Mouse (Mus musculus) small intestine, adult 2 months (tissue): ENCODE results near the gene Fxyd5. TPM values are rescaled to one million over a fixed set of nuclear protein-coding genes. Genes with fewer than 3 reads are reported as not detected.

Experiments
- H3K27ac ChIP-seq: fragments of 200-500 bp; 2 replicates; pipeline ENCODE4 v1.5.1; 2012; ENCODE audit warnings: low read depth, low read length, control low read depth, inconsistent platforms; ENCODE audit not compliant: insufficient read depth
- H3K27me3 ChIP-seq: fragments of 200-500 bp; 2 replicates; pipeline ENCODE4 v1.6.1; 2012; ENCODE audit warnings: mild to moderate bottlenecking, moderate library complexity, low read length, inconsistent platforms; ENCODE audit not compliant: control insufficient read depth, insufficient read depth
- H3K36me3 ChIP-seq: fragments of 200-500 bp; 2 replicates; pipeline ENCODE4 v1.6.1; 2012; ENCODE audit warnings: mild to moderate bottlenecking, low read length, control low read depth, inconsistent platforms; ENCODE audit not compliant: control insufficient read depth, insufficient read depth
- H3K4me1 ChIP-seq: fragments of 200-500 bp; 2 replicates; pipeline ENCODE4 v1.6.1; 2012; ENCODE audit warnings: low read length, inconsistent platforms, mixed read lengths; ENCODE audit not compliant: control insufficient read depth, insufficient read depth, insufficient read length
- H3K4me3 ChIP-seq: fragments of 200-500 bp; 2 replicates; pipeline ENCODE4 v1.5.1; 2012; ENCODE audit warnings: low read depth, mild to moderate bottlenecking, control low read depth, inconsistent platforms, low read length, moderate library complexity
- CTCF ChIP-seq: fragments of 200-500 bp; IDR thresholded peaks from 2 replicates; pipeline ENCODE4 v1.5.1; 2012; ENCODE audit warnings: low read depth, mild to moderate bottlenecking, control low read depth, inconsistent platforms, low read length, moderate library complexity, mixed read lengths; ENCODE audit not compliant: insufficient replicate concordance, insufficient read length; ENCODE audit errors: extremely low read depth
- POLR2A ChIP-seq: fragments of 200-500 bp; IDR thresholded peaks from 2 replicates; pipeline ENCODE4 v1.6.1; 2012; ENCODE audit warnings: low read depth, mild to moderate bottlenecking, control low read depth, inconsistent platforms, low read length, moderate library complexity
- WGBS: fragments of 180-500 bp; shearing (Covaris S2); methylation state at CpG from one replicate; pipeline ENCODE4 v1.1.7; 2018; 5-methylcytosine and 5-hydroxymethylcytosine counted together
- polyA plus RNA-seq: library from polyadenylated mRNA; depleted of rRNA; stranded (reverse); fragments of >200 nt; gene quantifications from 2 replicates; pipeline ENCODE4 v1.2.3, GENCODE M21; 2012

The Fxyd5 gene
- polyA plus RNA-seq, 1 experiment, result 31.8 TPM

DNA sequence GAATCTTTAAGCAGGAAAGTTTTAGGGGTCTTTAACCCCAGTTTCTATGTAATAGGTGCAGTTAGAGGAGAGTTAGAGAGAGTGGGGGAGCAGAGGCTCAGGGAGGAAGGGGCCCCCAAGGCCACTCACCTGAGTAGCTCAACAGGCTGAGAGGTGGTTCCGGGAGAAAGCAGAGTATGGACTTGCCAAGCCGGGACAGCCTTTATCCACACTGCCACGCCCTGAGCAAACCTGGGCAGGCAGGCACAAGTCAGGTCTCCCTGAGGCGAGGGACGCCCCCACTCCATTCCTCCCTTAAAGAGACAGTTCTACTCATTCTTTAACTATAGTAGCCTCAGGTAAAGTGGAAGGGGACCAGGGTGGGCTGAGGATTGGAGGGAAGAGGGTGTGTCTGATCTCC, 34.2 kb upstream of the Fxyd5 start, which contains the start of gene Fxyd3:
TSS of gene Fxyd3 (minus strand) at position 213 of the 400 bp plus-strand sequence.
- 15% methylated on average over 5 of the region's 5 CpGs for WGBS
- H3K27me3 ChIP-seq, result no peaks in the 10 kb centered on the region
- no peaks in the 10 kb centered on the region for H3K36me3 ChIP-seq
- peak within 1 kb of the TSS; percentile 28 for H3K4me3 ChIP-seq
- no peak for TF ChIP-seq CTCF
- no peak for TF ChIP-seq POLR2A
- no peak within 1 kb of the TSS for H3K27ac ChIP-seq
- no peaks in the 10 kb centered on the region; the same call in 1 of the 2 replicates for H3K4me1 ChIP-seq

- H3K4me1 ChIP-seq, result no peaks in the 10 kb centered on the region; the same call in 1 of the 2 replicates
- no peak overlapping the region for H3K27ac ChIP-seq
- no peaks in the 10 kb centered on the region for H3K27me3 ChIP-seq
- no peaks in the 10 kb centered on the region for H3K36me3 ChIP-seq
- TF ChIP-seq POLR2A, result no peak
- TF ChIP-seq CTCF, result no peak
- no peak overlapping the region for H3K4me3 ChIP-seq
- WGBS, result 37% methylated on average over 5 of the region's 5 CpGs
Observed at GRCm38 (mm10) chr7:31074713-31075069, 32.4 kb upstream of the Fxyd5 start.

DNA sequence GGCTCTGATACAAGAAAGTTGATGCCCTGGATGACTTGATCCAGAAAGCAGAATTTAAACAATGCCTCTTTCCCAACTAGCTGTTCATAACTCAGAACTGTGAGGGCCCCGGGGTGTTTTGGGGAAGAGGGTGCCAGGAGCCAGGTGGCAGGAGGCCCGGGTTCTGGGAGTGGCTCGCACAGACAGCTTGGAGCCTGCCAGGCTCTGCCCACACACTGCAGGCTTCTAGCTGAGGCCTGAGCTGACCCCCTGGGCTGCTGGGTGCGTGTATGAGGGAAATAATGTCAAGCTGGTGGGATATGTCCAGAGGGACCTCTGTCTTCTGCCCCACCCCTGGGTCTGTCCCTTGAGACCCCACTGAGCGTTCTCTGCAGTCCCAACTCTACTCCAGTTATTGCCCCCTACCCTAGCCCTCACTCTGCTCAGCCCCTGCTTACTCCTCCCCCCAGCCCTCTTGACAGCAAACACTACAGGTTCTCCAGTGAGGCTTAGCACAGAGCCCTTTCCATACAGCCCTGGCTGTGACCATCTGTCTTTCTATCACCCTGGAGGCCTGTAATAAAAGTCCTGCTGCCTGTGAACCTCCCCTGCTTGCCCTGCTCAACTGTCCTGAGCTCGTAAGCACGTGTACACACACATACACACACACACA, 31.9 kb upstream of the Fxyd5 start:
- no peaks in the 10 kb centered on the region; the same call in 1 of the 2 replicates for H3K4me1 ChIP-seq
- no peak overlapping the region for H3K4me3 ChIP-seq
- H3K27me3 ChIP-seq, result no peaks in the 10 kb centered on the region
- TF ChIP-seq POLR2A (no peak), CTCF (no peak)
- H3K36me3 ChIP-seq, result no peaks in the 10 kb centered on the region
- 30% methylated on average over 7 of the region's 7 CpGs for WGBS
- no peak overlapping the region for H3K27ac ChIP-seq

- H3K4me1 ChIP-seq, result no peaks in the 10 kb centered on the region; the same call in 1 of the 2 replicates
- H3K36me3 ChIP-seq, result no peaks in the 10 kb centered on the region
- TF ChIP-seq POLR2A, result no peak
- no peak for TF ChIP-seq CTCF
- no peak overlapping the region for H3K27ac ChIP-seq
- no peak overlapping the region for H3K4me3 ChIP-seq
- no peaks in the 10 kb centered on the region for H3K27me3 ChIP-seq
Observed at GRCm38 (mm10) chr7:31073546-31073945, 31.3 kb upstream of the Fxyd5 start.

- TF ChIP-seq CTCF (no peak), POLR2A (no peak)
- H3K27me3 ChIP-seq, result no peaks in the 10 kb centered on the region
- 21% methylated on average over 9 of the region's 9 CpGs for WGBS
Observed at GRCm38 (mm10) chr7:31072326-31072725, 30.0 kb upstream of the Fxyd5 start.

GRCm38 (mm10) chr7:31070324-31070723, 28.0 kb upstream of the Fxyd5 start:
- H3K27me3 ChIP-seq, result no peaks in the 10 kb centered on the region
- H3K36me3 ChIP-seq, result no peaks in the 10 kb centered on the region
- H3K27ac ChIP-seq, result no peak overlapping the region
- no peaks in the 10 kb centered on the region; the same call in 1 of the 2 replicates for H3K4me1 ChIP-seq
- TF ChIP-seq CTCF (no peak), POLR2A (no peak)
- H3K4me3 ChIP-seq, result no peak overlapping the region
- 86% methylated on average over 6 of the region's 6 CpGs for WGBS

More at GRCm38 (mm10) chr7:31072326-31072725, 30.0 kb upstream of the Fxyd5 start:
- H3K27ac ChIP-seq, result no peak overlapping the region
- H3K36me3 ChIP-seq, result no peaks in the 10 kb centered on the region
- no peak overlapping the region for H3K4me3 ChIP-seq
- no peaks in the 10 kb centered on the region; the same call in 1 of the 2 replicates for H3K4me1 ChIP-seq

DNA sequence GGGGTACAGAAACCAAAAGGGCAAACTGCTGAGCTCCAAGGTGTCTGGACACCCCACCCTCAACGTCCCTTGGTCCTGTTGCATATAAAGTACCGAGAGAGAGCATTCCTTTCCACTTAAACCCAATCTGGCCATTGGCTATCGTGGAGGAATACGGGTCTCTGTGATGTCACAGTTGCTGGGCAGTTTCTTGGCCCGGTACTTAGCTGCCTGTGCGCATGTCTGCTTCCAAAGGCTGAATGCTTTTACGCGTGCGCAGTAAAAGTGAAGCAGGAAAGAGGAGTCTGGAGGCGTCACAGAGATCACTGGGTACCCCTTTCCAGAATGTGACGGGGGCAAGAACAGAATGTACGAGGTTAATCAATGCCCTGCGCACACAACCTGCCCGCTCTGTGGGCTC, 27.2 kb upstream of the Fxyd5 start:
- H3K27me3 ChIP-seq, result no peaks in the 10 kb centered on the region
- H3K4me3 ChIP-seq, result no peak overlapping the region
- no peaks in the 10 kb centered on the region; the same call in 1 of the 2 replicates for H3K4me1 ChIP-seq
- H3K27ac ChIP-seq, result no peak overlapping the region
- no peaks in the 10 kb centered on the region for H3K36me3 ChIP-seq
- WGBS, result 92% methylated on average over 14 of the region's 14 CpGs
- no peak for TF ChIP-seq CTCF
